Mouse (Mus musculus) lung, adult 2 months (tissue): ENCODE results near the gene Atoh8.

Experiments
- CTCF ChIP-seq: fragments of 200-500 bp; IDR thresholded peaks from 2 replicates; pipeline ENCODE4 v1.5.1; 2011; ENCODE audit warnings: mild to moderate bottlenecking, low read length, control low read depth; ENCODE audit not compliant: insufficient read depth
- POLR2A ChIP-seq: fragments of 200-500 bp; IDR thresholded peaks from 2 replicates; pipeline ENCODE4 v1.6.1; 2011; ENCODE audit warnings: low read depth, mild to moderate bottlenecking, control low read depth, low read length, borderline replicate concordance; ENCODE audit errors: extremely low read depth

GRCm38 (mm10) chr6:72270952-72271519 lies 35.7 kb upstream of the Atoh8 start:
- no peak for TF ChIP-seq CTCF
- no peak for TF ChIP-seq POLR2A
